Mouse (Mus musculus) liver, embryonic 16.5 days (tissue): ENCODE results near the gene Col1a2. TPM values are rescaled to one million over a fixed set of nuclear protein-coding genes. Genes with fewer than 3 reads are reported as not detected.

Experiments
- ATAC-seq: fragments of 200-750 bp; cut with Nextera tagmentation; 2 replicates; pipeline ENCODE4 v1.8.0; 2017; ENCODE audit warnings: low read depth, mild to moderate bottlenecking, moderate number of reproducible peaks, moderate library complexity
- H3K27ac ChIP-seq: fragments of 300-500 bp; sonication (generic); 2 replicates; pipeline ENCODE4 v1.5.1; 2014; ENCODE audit warnings: mild to moderate bottlenecking, low read length
- H3K27me3 ChIP-seq: fragments of 300-500 bp; sonication (generic); 2 replicates; pipeline ENCODE4 v1.6.1; 2014; ENCODE audit warnings: low read depth, low read length, mixed read lengths; ENCODE audit not compliant: control insufficient read depth, insufficient read depth
- H3K36me3 ChIP-seq: fragments of 300-500 bp; sonication (generic); 2 replicates; pipeline ENCODE4 v1.6.1; 2014; ENCODE audit warnings: mild to moderate bottlenecking; ENCODE audit not compliant: control insufficient read depth, insufficient read depth
- H3K4me1 ChIP-seq: fragments of 300-500 bp; sonication (generic); 2 replicates; pipeline ENCODE4 v1.6.1; 2014; ENCODE audit warnings: low read depth, low read length, mixed read lengths; ENCODE audit not compliant: control insufficient read depth
- H3K4me2 ChIP-seq: fragments of 300-500 bp; sonication (generic); 2 replicates; pipeline ENCODE4 v1.6.1; 2014; ENCODE audit warnings: low read depth, low read length, mixed read lengths
- H3K4me3 ChIP-seq: fragments of 300-500 bp; sonication (generic); 2 replicates; pipeline ENCODE4 v1.5.1; 2014; ENCODE audit warnings: low read depth, mild to moderate bottlenecking, low read length
- H3K9ac ChIP-seq: fragments of 300-500 bp; sonication (generic); 2 replicates; pipeline ENCODE4 v1.6.1; 2014; ENCODE audit warnings: low read depth, low read length
- H3K9me3 ChIP-seq: fragments of 300-500 bp; sonication (generic); replicated peaks from 2 replicates; pipeline ENCODE4 v1.6.1; 2016; ENCODE audit warnings: low read length; ENCODE audit not compliant: control insufficient read depth
- WGBS: fragments of 180-500 bp; shearing (Covaris S2); extraction: QIAGEN DNeasy Blood & Tissue Kit; methylation state at CpG from one replicate; pipeline ENCODE4 v1.1.7; 2014; ENCODE audit not compliant: insufficient replicate concordance; 5-methylcytosine and 5-hydroxymethylcytosine counted together
- polyA plus RNA-seq: library from polyadenylated mRNA; unstranded; fragments of >200 nt; fragmentation: Nextera tagmentation; extraction: Ambion mirVana; gene quantifications from 2 replicates; pipeline ENCODE4 v1.2.1, GENCODE M21; 2015

Gene Col1a2
- polyA plus RNA-seq, 1 experiment from 2014 or later, result 52.8 TPM

DNA sequence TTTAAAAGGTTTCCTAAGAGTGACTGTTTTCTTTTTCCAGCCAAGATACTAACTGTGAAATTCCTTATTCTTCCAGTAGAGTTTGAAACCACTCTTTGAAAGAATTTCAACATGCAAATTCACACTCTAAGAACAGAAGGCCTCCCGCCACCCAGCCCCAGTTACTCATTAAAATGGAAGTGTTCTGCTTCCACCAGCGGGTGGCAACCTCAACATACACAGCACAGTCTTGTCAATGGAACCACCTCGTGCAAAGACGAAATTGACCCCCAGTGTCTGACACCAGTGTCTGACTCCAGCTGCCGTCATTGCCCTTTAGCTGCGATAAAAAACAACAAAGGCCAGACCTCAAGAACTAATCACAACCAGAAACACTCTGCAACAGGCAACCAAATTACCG lies 53.1 kb downstream of the Col1a2 start:
- no peak overlapping the region for H3K9ac ChIP-seq
- no peaks in the 10 kb centered on the region for H3K27me3 ChIP-seq
- peak overlapping the region; percentile 30 for H3K4me2 ChIP-seq
- H3K9me3 ChIP-seq, result no peaks in the 10 kb centered on the region
- 11% methylated on average over 7 of the region's 7 CpGs for WGBS
- no peaks in the 10 kb centered on the region for H3K36me3 ChIP-seq
- no peaks in the 10 kb centered on the region for H3K4me1 ChIP-seq
- H3K4me3 ChIP-seq, result no peak overlapping the region
- no peak overlapping the region for H3K27ac ChIP-seq
- ATAC-seq, result 0 out of 2 replicates have a peak, but pooled peaks have one; percentile 47

DNA sequence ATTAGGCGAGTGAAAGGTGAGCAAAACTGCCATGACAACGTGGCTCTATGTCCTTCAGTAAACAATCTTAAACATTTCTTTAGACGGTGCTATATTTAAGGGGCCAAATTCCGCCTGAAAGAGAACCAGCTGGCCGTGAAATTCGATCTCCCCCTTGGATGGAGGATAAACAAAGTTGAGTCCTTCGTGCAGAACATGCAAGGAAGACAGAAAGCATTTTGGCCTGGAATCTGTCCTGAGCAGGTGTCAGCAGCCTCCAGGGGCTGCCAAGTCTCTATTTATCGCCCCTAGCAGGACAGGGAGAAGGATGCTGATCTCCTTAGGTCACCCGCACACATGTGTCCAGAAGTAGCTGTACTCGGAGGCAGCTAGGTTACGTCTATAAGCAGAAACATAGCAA lies 56.5 kb downstream of the Col1a2 start:
- no peak for ATAC-seq
- WGBS, result 43% methylated on average over 11 of the region's 11 CpGs

DNA sequence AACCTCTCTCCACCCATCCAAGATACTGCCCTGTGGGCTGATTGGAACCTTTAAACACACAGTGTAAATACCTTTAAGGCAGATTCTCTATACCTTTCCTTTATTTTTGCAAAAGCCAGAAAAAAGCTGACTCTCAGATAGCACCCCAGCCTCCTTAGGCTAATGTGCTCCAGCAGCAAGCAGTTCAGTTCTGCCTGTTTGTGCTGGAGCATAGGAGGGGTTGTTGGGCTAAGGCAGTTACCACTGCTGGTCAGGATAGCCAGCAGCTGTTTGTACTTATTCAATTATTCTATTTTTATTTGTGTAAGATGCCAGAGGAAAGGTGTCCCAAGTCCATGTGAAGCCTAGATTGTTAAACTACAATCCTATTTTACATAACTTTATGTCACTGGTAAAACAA lies 57.0 kb downstream of the Col1a2 start:
- no peaks in the 10 kb centered on the region for H3K9me3 ChIP-seq
- no peak overlapping the region for H3K4me2 ChIP-seq
- no peak overlapping the region for H3K9ac ChIP-seq
- no peak for ATAC-seq
- H3K27me3 ChIP-seq, result no peaks in the 10 kb centered on the region
- no peak overlapping the region for H3K4me3 ChIP-seq
- H3K36me3 ChIP-seq, result no peaks in the 10 kb centered on the region
- no peaks in the 10 kb centered on the region for H3K4me1 ChIP-seq
- no peak overlapping the region for H3K27ac ChIP-seq

More for the DNA sequence above, 56.5 kb downstream of the Col1a2 start:
- Histone ChIP-seq H3K36me3 (no peaks in the 10 kb centered on the region), H3K4me2 (no peak overlapping the region), H3K27ac (no peak overlapping the region), H3K4me3 (no peak overlapping the region), H3K27me3 (no peaks in the 10 kb centered on the region), H3K4me1 (no peaks in the 10 kb centered on the region), H3K9ac (no peak overlapping the region), H3K9me3 (no peaks in the 10 kb centered on the region)

DNA sequence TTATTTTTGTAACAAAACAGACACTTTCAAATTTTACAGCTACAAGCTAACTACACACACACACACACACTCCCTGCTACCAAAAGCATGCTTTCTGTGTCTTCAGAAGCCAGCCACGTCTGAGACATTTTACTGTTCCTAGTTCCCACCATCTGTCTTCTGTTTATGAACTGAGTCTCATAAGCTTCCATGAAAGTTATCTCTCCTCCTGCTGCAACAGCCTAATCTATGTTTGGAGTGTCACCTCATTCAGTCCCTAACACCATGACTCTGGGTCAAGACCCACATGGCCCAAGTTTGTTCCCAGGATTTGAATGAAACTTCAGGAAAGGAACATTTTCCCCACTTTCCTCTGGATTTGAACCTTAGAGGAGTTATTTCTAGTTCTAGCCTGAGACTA lies 57.8 kb downstream of the Col1a2 start:
- no peak for ATAC-seq
- WGBS, result 39% methylated on average over 1 of the region's 1 CpGs
- Histone ChIP-seq H3K27ac (no peak overlapping the region), H3K4me1 (no peaks in the 10 kb centered on the region), H3K9me3 (no peaks in the 10 kb centered on the region), H3K27me3 (no peaks in the 10 kb centered on the region), H3K4me2 (no peak overlapping the region), H3K4me3 (no peak overlapping the region), H3K9ac (no peak overlapping the region), H3K36me3 (no peaks in the 10 kb centered on the region)

DNA sequence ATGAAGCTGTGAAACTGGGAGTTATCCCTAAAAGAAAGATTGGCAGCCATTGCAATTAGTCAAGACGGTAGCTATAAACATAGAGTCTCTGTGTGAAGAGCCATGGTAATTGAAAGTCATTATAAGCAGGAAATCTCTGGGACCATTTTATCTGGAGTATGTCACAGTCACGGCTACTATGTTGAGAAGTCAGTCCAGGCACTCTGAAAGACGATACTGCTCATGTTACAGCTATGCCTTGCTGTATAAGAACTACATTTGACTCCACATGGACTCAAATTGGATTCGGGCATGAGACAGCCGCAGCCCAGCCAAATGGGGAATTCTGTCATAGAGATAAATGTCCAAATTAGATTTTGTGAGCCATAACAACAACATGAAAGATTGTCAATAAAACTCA lies 58.9 kb downstream of the Col1a2 start:
- WGBS, result 65% methylated on average over 5 of the region's 5 CpGs
- Histone ChIP-seq H3K4me1 (no peaks in the 10 kb centered on the region), H3K4me2 (no peak overlapping the region), H3K4me3 (no peak overlapping the region), H3K36me3 (no peaks in the 10 kb centered on the region), H3K9ac (no peak overlapping the region), H3K9me3 (no peaks in the 10 kb centered on the region), H3K27ac (no peak overlapping the region), H3K27me3 (no peaks in the 10 kb centered on the region)
- no peak for ATAC-seq

DNA sequence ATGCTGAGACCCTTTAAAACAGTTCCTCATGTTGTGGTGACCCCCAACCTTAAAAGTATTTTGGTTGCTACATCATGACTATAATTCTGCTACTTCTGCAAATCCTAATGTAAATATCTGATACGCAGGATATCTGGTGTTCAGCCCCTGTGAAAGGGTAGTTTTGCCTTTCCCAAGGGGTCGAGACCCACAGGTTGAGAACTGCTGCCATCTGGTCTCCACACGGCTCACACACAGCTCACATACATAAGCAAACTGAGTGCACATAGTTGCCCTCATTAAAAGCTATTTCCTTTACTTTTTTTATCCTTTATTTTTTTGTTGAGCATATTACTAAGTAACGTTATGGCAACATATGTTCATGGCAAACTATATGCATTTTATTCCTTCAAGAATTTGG lies 65.8 kb downstream of the Col1a2 start:
- no peak for ATAC-seq
- Histone ChIP-seq H3K27ac (no peak overlapping the region), H3K4me1 (no peaks in the 10 kb centered on the region), H3K9me3 (no peaks in the 10 kb centered on the region), H3K4me2 (no peak overlapping the region), H3K9ac (no peak overlapping the region), H3K4me3 (no peak overlapping the region), H3K36me3 (no peaks in the 10 kb centered on the region), H3K27me3 (no peaks in the 10 kb centered on the region)
- WGBS, result 57% methylated on average over 4 of the region's 4 CpGs

DNA sequence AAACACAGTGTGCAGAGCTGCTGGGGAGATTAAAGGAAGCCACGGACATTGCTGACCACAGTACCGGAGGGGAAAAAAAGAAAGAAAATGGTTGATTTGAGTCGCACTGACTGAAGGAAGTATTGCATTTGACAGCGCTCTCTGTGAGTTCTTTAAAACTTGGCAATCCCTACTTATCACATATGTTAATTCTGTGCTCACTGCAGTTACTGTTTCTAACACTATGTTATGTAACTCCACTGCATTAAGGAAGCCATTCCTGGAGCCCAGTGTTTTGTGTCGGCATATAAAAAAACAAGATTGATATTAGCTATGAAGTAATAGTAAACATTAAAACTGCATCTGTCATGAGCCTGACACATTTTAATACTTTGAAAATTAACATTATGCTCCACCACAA lies 73.1 kb downstream of the Col1a2 start:
- Histone ChIP-seq H3K36me3 (no peaks in the 10 kb centered on the region), H3K27me3 (no peaks in the 10 kb centered on the region), H3K9ac (no peak overlapping the region), H3K4me1 (no peaks in the 10 kb centered on the region), H3K4me2 (no peak overlapping the region), H3K27ac (no peak overlapping the region), H3K9me3 (no peaks in the 10 kb centered on the region), H3K4me3 (no peak overlapping the region)
- ATAC-seq, result no peak
- WGBS, result 44% methylated on average over 5 of the region's 5 CpGs

DNA sequence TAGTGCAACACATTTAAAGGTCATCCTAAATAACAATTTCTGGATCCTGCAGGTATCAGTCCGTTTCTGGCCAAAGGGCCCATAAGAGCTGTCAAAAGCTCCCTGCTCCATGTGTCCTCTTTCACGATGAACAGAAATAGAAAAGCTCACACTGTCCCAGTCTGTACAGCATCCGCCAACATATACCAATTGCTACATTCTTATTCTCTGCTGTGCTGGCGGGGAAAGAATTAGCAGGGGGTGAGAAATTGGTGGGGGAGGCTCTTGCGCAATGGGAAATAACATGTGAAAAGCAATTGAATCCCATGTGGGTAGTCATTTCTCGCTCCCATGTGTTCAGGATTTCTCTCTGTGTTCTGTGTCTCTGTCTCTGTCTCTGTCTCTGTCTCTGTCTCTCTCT lies 73.7 kb downstream of the Col1a2 start:
- no peak overlapping the region for H3K27ac ChIP-seq
- WGBS, result 65% methylated on average over 6 of the region's 6 CpGs
- H3K36me3 ChIP-seq, result no peaks in the 10 kb centered on the region
- no peaks in the 10 kb centered on the region for H3K27me3 ChIP-seq
- H3K4me3 ChIP-seq, result no peak overlapping the region
- H3K9ac ChIP-seq, result no peak overlapping the region
- no peaks in the 10 kb centered on the region for H3K9me3 ChIP-seq
- H3K4me2 ChIP-seq, result no peak overlapping the region
- H3K4me1 ChIP-seq, result no peaks in the 10 kb centered on the region
- ATAC-seq, result no peak

DNA sequence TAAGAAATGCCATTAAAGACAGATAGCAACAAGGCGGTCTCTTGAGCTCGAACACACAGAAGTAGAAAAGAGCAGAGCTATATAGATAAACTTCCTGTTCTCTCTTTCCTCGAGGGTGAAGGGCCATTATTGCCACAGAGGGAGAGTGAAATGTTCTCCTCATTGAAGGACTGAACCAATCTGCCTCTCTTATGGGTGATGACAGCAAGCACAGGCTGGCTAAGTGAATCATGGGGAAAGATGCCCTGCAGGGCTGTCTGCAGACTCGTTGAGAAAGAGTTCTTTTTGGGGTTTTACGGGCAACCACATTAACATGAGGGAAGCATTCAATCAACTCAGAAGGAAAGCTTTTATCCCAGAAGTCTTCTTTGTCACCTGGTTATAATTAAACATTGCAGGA lies 75.0 kb downstream of the Col1a2 start:
- Histone ChIP-seq H3K9me3 (no peaks in the 10 kb centered on the region), H3K27me3 (no peaks in the 10 kb centered on the region), H3K4me1 (no peaks in the 10 kb centered on the region), H3K36me3 (no peaks in the 10 kb centered on the region), H3K27ac (no peak overlapping the region), H3K9ac (no peak overlapping the region), H3K4me2 (no peak overlapping the region), H3K4me3 (no peak overlapping the region)
- ATAC-seq, result no peak
- 38% methylated on average over 5 of the region's 5 CpGs for WGBS

DNA sequence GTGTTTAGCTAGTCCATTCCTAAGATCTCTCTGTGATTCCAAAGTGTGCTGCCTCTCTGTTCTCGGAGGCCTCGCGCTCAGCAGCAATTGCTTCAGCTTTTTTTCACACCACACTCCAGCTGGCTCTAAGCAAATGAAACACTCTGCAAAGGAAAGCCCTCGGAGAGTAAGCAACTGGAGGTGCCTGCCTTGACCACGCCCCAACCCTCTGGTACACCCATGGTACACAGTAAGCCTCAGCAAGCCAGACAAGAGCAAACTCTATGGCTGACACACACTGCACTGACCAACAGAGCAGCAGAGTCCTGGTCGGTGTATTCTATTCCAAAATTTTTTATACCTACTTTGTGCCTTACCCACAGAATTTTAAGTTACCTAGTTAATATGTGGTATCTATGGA lies 78.9 kb downstream of the Col1a2 start:
- Histone ChIP-seq H3K9ac (no peak overlapping the region), H3K4me2 (no peak overlapping the region), H3K27ac (no peak overlapping the region), H3K27me3 (no peaks in the 10 kb centered on the region), H3K4me1 (no peaks in the 10 kb centered on the region), H3K4me3 (no peak overlapping the region), H3K9me3 (no peaks in the 10 kb centered on the region), H3K36me3 (no peaks in the 10 kb centered on the region)
- ATAC-seq, result no peak
- WGBS, result 54% methylated on average over 6 of the region's 6 CpGs
